8 mouse cellular contexts compared by ENCODE assay signal in genomic region chr11:70526211-70526610, GRCm38 (mm10). TPM values are rescaled to one million over a fixed set of nuclear protein-coding genes. Genes with fewer than 3 reads are reported as not detected.
A peak's percentile ranks its signal among the peaks of the same experiment; 100 is the strongest.
DNase-seq lines count a peak whose midpoint lies in the region; ATAC-seq lines count a peak whose summit lies in the region.
"Had no signal": no experiment of that assay in that cellular context is flagged by ENCODE, and none has a peak within 500 bp of the region (broad histone marks: within the 10 kb centered on the region; RNA-seq: fewer than 3 reads in every experiment).

No protein-coding gene starts in this region.

- 86% methylated on average over 12 of the region's 12 CpGs for WGBS in liver, embryonic 11.5 days
- 93% methylated on average over 12 of the region's 12 CpGs for WGBS in forebrain, embryonic 10.5 days
- 86% methylated on average over 12 of the region's 12 CpGs for WGBS in limb, embryonic 11.5 days
- 92% methylated on average over 12 of the region's 12 CpGs for WGBS in neural tube, embryonic 15.5 days

- peak overlapping the region; percentile 89 for H3K4me2 ChIP-seq in liver, embryonic 11.5 days
- peak overlapping the region; percentile 70 for H3K4me2 ChIP-seq in limb, embryonic 11.5 days (ENCODE audit: low read depth, severe bottlenecking)
- H3K4me2 ChIP-seq in neural tube, embryonic 15.5 days: peak overlapping the region; percentile 86

- H3K9me3 ChIP-seq in liver, embryonic 11.5 days (ENCODE audit: control insufficient read depth, low read length): no peaks in the 10 kb centered on the region
- no peaks in the 10 kb centered on the region for H3K9me3 ChIP-seq in forebrain, embryonic 10.5 days
- H3K9me3 ChIP-seq in limb, embryonic 11.5 days (ENCODE audit: control insufficient read depth, low read length): no peaks in the 10 kb centered on the region
- H3K9me3 ChIP-seq in neural tube, embryonic 15.5 days (replicated peaks): no peaks in the 10 kb centered on the region

- peak overlapping the region; percentile 89 for H3K4me3 ChIP-seq in liver, embryonic 11.5 days (ENCODE audit: low read depth, low read length)
- H3K4me3 ChIP-seq in forebrain, embryonic 10.5 days: peak overlapping the region; percentile 81
- peak overlapping the region; percentile 64 for H3K4me3 ChIP-seq in limb, embryonic 11.5 days (ENCODE audit: low read depth, low read length)
- peak overlapping the region; percentile 69 for H3K4me3 ChIP-seq in neural tube, embryonic 15.5 days (replicated peaks)

- H3K27me3 ChIP-seq in liver, embryonic 11.5 days (replicated peaks; ENCODE audit: control insufficient read depth, insufficient read depth, low read length): no peaks in the 10 kb centered on the region
- H3K27me3 ChIP-seq in forebrain, embryonic 10.5 days (ENCODE audit: poor library complexity, severe bottlenecking): no peaks in the 10 kb centered on the region
- H3K27me3 ChIP-seq in limb, embryonic 11.5 days (ENCODE audit: control insufficient read depth, insufficient read depth, low read length): no peaks in the 10 kb centered on the region
- no peaks in the 10 kb centered on the region for H3K27me3 ChIP-seq in neural tube, embryonic 15.5 days (replicated peaks)

- peaks cover 10% of the 10 kb centered on the region; the same call in 1 of the 2 replicates for H3K36me3 ChIP-seq in liver, embryonic 11.5 days (ENCODE audit: control insufficient read depth, insufficient read depth, low read length)
- peaks cover 40% of the 10 kb centered on the region for H3K36me3 ChIP-seq in forebrain, embryonic 10.5 days (replicated peaks)
- peaks cover 8% of the 10 kb centered on the region; the same call in 1 of the 2 replicates for H3K36me3 ChIP-seq in limb, embryonic 11.5 days (ENCODE audit: control insufficient read depth, insufficient read depth, low read length)
- peaks cover 30% of the 10 kb centered on the region for H3K36me3 ChIP-seq in neural tube, embryonic 15.5 days

- ATAC-seq in liver, embryonic 11.5 days (replicated peaks; ENCODE audit: low FRiP score): no peak
- ATAC-seq in limb, embryonic 11.5 days (ENCODE audit: insufficient number of reproducible peaks, low FRiP score, low TSS enrichment, low read depth): no peak
- no peak for ATAC-seq in neural tube, embryonic 15.5 days (ENCODE audit: low FRiP score)

- H3K9ac ChIP-seq in liver, embryonic 11.5 days (ENCODE audit: low read depth, low read length): peak overlapping the region; percentile 83
- H3K9ac ChIP-seq in limb, embryonic 11.5 days (ENCODE audit: low read length): peak overlapping the region; percentile 56; the same call in 1 of the 2 replicates
- H3K9ac ChIP-seq in neural tube, embryonic 15.5 days (replicated peaks): peak overlapping the region; percentile 66

- H3K27ac ChIP-seq in liver, embryonic 11.5 days (ENCODE audit: low read depth, low read length): no peak overlapping the region
- H3K27ac ChIP-seq in forebrain, embryonic 10.5 days: peak overlapping the region; percentile 91; the same call in 1 of the 2 replicates
- no peak overlapping the region for H3K27ac ChIP-seq in limb, embryonic 11.5 days (replicated peaks; ENCODE audit: low read depth, low read length)
- no peak overlapping the region for H3K27ac ChIP-seq in neural tube, embryonic 15.5 days (replicated peaks)

- H3K4me1 ChIP-seq in liver, embryonic 11.5 days (replicated peaks; ENCODE audit: control insufficient read depth, insufficient read depth, low read length): peaks cover 9% of the 10 kb centered on the region
- peaks cover 15% of the 10 kb centered on the region for H3K4me1 ChIP-seq in forebrain, embryonic 10.5 days
- no peaks in the 10 kb centered on the region for H3K4me1 ChIP-seq in limb, embryonic 11.5 days (ENCODE audit: control insufficient read depth, insufficient read depth, low read length)
- H3K4me1 ChIP-seq in neural tube, embryonic 15.5 days: peaks cover 20% of the 10 kb centered on the region

- no peak for DNase-seq in liver, embryonic 11.5 days (ENCODE audit: low spot score)
- no peak for DNase-seq in liver
- DNase-seq in forebrain, embryonic 10.5 days (ENCODE audit: extremely low spot score, low spot score): no peak
- DNase-seq in limb, embryonic 11.5 days (ENCODE audit: low spot score): no peak
- no peak for DNase-seq in frontal cortex, postnatal 36 days (ENCODE audit: low spot score in 2 of 2)
- no peak for DNase-seq in right cerebral cortex, postnatal 14 days

RNA-seq across cellular contexts. Expression of gene Psmb6, which starts 1.0 kb away (rescaled TPM):
- 619 and 649 TPM in 2 replicates for polyA plus RNA-seq in liver, embryonic 11.5 days (2014; fragmentation: Nextera tagmentation; extraction: Ambion mirVana)
- polyA plus RNA-seq in forebrain, embryonic 10.5 days (2016; fragmentation: Nextera tagmentation; extraction: Ambion mirVana): 1,074 and 1,112 TPM in 2 replicates
- polyA plus RNA-seq in limb, embryonic 11.5 days (2014; fragmentation: Nextera tagmentation; extraction: Ambion mirVana): 964 and 999 TPM in 2 replicates
- polyA plus RNA-seq in neural tube, embryonic 15.5 days (2015; fragmentation: Nextera tagmentation; extraction: Ambion mirVana): 756 and 815 TPM in 2 replicates

RNA-seq across cellular contexts. Expression of gene Gm40193, which starts 6.5 kb away (rescaled TPM):
- not detected in 2 replicates for polyA plus RNA-seq in liver, embryonic 11.5 days (2014; fragmentation: Nextera tagmentation; extraction: Ambion mirVana)
- polyA plus RNA-seq in forebrain, embryonic 10.5 days (2016; fragmentation: Nextera tagmentation; extraction: Ambion mirVana): not detected in 2 replicates
- not detected in 2 replicates for polyA plus RNA-seq in limb, embryonic 11.5 days (2014; fragmentation: Nextera tagmentation; extraction: Ambion mirVana)
- polyA plus RNA-seq in neural tube, embryonic 15.5 days (2015; fragmentation: Nextera tagmentation; extraction: Ambion mirVana): not detected in 2 replicates
- polyA plus RNA-seq: liver, adult 2 months had no signal

RNA-seq across cellular contexts. Expression of gene Gltpd2, which starts 7.2 kb away (rescaled TPM):
- polyA plus RNA-seq in liver, embryonic 11.5 days (2014; fragmentation: Nextera tagmentation; extraction: Ambion mirVana): 20.2 and 20.5 TPM in 2 replicates
- 0.15 and 0.54 TPM in 2 replicates for polyA plus RNA-seq in forebrain, embryonic 10.5 days (2016; fragmentation: Nextera tagmentation; extraction: Ambion mirVana)
- 0.39 and 0.50 TPM in 2 replicates for polyA plus RNA-seq in limb, embryonic 11.5 days (2014; fragmentation: Nextera tagmentation; extraction: Ambion mirVana)
- 0.15 and 0.41 TPM in 2 replicates for polyA plus RNA-seq in neural tube, embryonic 15.5 days (2015; fragmentation: Nextera tagmentation; extraction: Ambion mirVana)

RNA-seq across cellular contexts. Expression of gene Vmo1, which starts 11.8 kb away (rescaled TPM):
- polyA plus RNA-seq in liver, embryonic 11.5 days (2014; fragmentation: Nextera tagmentation; extraction: Ambion mirVana): 0.39 and 0.80 TPM in 2 replicates
- polyA plus RNA-seq in forebrain, embryonic 10.5 days (2016; fragmentation: Nextera tagmentation; extraction: Ambion mirVana): 0.22 TPM in 1 of 2 replicates, not detected in the other
- 0.55 TPM in 1 of 2 replicates, not detected in the other for polyA plus RNA-seq in limb, embryonic 11.5 days (2014; fragmentation: Nextera tagmentation; extraction: Ambion mirVana)
- 0.32 and 0.96 TPM in 2 replicates for polyA plus RNA-seq in neural tube, embryonic 15.5 days (2015; fragmentation: Nextera tagmentation; extraction: Ambion mirVana)

RNA-seq across cellular contexts. Expression of gene Pld2, which starts 13.7 kb away (rescaled TPM):
- polyA plus RNA-seq in liver, embryonic 11.5 days (2014; fragmentation: Nextera tagmentation; extraction: Ambion mirVana): 2.7 and 3.4 TPM in 2 replicates
- polyA plus RNA-seq in forebrain, embryonic 10.5 days (2016; fragmentation: Nextera tagmentation; extraction: Ambion mirVana): 2.7 and 3.1 TPM in 2 replicates
- polyA plus RNA-seq in limb, embryonic 11.5 days (2014; fragmentation: Nextera tagmentation; extraction: Ambion mirVana): 2.4 and 3.9 TPM in 2 replicates
- polyA plus RNA-seq in neural tube, embryonic 15.5 days (2015; fragmentation: Nextera tagmentation; extraction: Ambion mirVana): 16.1 and 18.1 TPM in 2 replicates

Comparison
In these comparisons a context has a peak if more than half of its experiments do, and no peak if none do; other contexts are left out.
1. RNA of gene Gltpd2, which starts 7.2 kb away (polyA plus RNA-seq): 20.2 to 20.5 TPM in liver, embryonic 11.5 days; 0.15 to 0.41 TPM in neural tube, embryonic 15.5 days, 0.39 to 0.50 TPM in limb, embryonic 11.5 days and 0.15 to 0.54 TPM in forebrain, embryonic 10.5 days; every median in the first group is over 10 times any median in the second.
2. Peak in every context shown above with its lines, with median percentiles within 50 percentile points of each other: H3K4me2 ChIP-seq, H3K4me3 ChIP-seq and H3K9ac ChIP-seq.